Mouse (Mus musculus): ENCODE data around the gene Usp20. TPM values are rescaled to one million over a fixed set of nuclear protein-coding genes. Genes with fewer than 3 reads are reported as not detected.
A peak's percentile ranks its signal among the peaks of the same experiment; 100 is the strongest.

The Usp20 gene
- polyA plus RNA-seq, 1 experiment = 40.0 TPM

- Histone ChIP-seq H3K36me3 (ENCODE audit: control insufficient read depth, insufficient read depth, low read length) (no peaks in the 10 kb centered on the region; the same call in 1 of the 2 replicates), H3K4me3 (ENCODE audit: insufficient read depth, low read depth, low read length) (no peak overlapping the region), H3K4me1 (ENCODE audit: control insufficient read depth, insufficient read depth, low read length) (peaks cover 12% of the 10 kb centered on the region; the same call in 1 of the 2 replicates), H3K27ac (ENCODE audit: insufficient read depth, low read depth, low read length) (peak overlapping the region; percentile 15), H3K27me3 (replicated peaks; ENCODE audit: control insufficient read depth, insufficient read depth, low read length) (no peaks in the 10 kb centered on the region)
- peak; percentile 82 for TF ChIP-seq CTCF (conservative IDR thresholded peaks at IDR 0.05; ENCODE audit: insufficient read depth, insufficient read length, low read depth, low read length)
- TF ChIP-seq POLR2A (IDR thresholded peaks at IDR 0.05; ENCODE audit: low read depth, low read length) = no peak
- 34% methylated on average over 5 of the region's 5 CpGs for WGBS
- peak; percentile 70 for DNase-seq
Observed at GRCm38 (mm10) chr2:31024618-31025370, 42.7 kb downstream of the Usp20 start.

- Histone ChIP-seq H3K27me3 (replicated peaks; ENCODE audit: control insufficient read depth, insufficient read depth, low read length) (no peaks in the 10 kb centered on the region), H3K4me3 (ENCODE audit: insufficient read depth, low read depth, low read length) (no peak overlapping the region), H3K4me1 (ENCODE audit: control insufficient read depth, insufficient read depth, low read length) (peaks cover 12% of the 10 kb centered on the region; the same call in 1 of the 2 replicates), H3K27ac (ENCODE audit: insufficient read depth, low read depth, low read length) (peak overlapping the region; percentile 15), H3K36me3 (ENCODE audit: control insufficient read depth, insufficient read depth, low read length) (no peaks in the 10 kb centered on the region; the same call in 1 of the 2 replicates)
- DNase-seq = peak; percentile 75
- 34% methylated on average over 3 of the region's 3 CpGs for whole genome bisulfite sequencing
- TF ChIP-seq CTCF (conservative IDR thresholded peaks at IDR 0.05; ENCODE audit: insufficient read depth, insufficient read length, low read depth, low read length) = no peak
- no peak for TF ChIP-seq POLR2A (IDR thresholded peaks at IDR 0.05; ENCODE audit: low read depth, low read length)
Observed at GRCm38 (mm10) chr2:31025458-31025857, 43.4 kb downstream of the Usp20 start.

- TF ChIP-seq POLR2A (IDR thresholded peaks at IDR 0.05; ENCODE audit: low read depth, low read length) (no peak), CTCF (conservative IDR thresholded peaks at IDR 0.05; ENCODE audit: insufficient read depth, insufficient read length, low read depth, low read length) (no peak)
- no peak overlapping the region for H3K27ac ChIP-seq (ENCODE audit: insufficient read depth, low read depth, low read length)
- H3K4me3 ChIP-seq (ENCODE audit: insufficient read depth, low read depth, low read length) = no peak overlapping the region
- H3K4me1 ChIP-seq (ENCODE audit: control insufficient read depth, insufficient read depth, low read length) = peaks cover 12% of the 10 kb centered on the region; the same call in 1 of the 2 replicates
- no peak for DNase-seq
- 44% methylated on average over 8 of the region's 8 CpGs for WGBS
- H3K36me3 ChIP-seq (ENCODE audit: control insufficient read depth, insufficient read depth, low read length) = no peaks in the 10 kb centered on the region
- H3K27me3 ChIP-seq (replicated peaks; ENCODE audit: control insufficient read depth, insufficient read depth, low read length) = no peaks in the 10 kb centered on the region
Observed at GRCm38 (mm10) chr2:31026642-31027041, 44.6 kb downstream of the Usp20 start.

GRCm38 (mm10) chr2:31031972-31032371, 49.9 kb downstream of the Usp20 start:
- 62% methylated on average over 7 of the region's 7 CpGs for WGBS
- Histone ChIP-seq H3K27ac (ENCODE audit: insufficient read depth, low read depth, low read length) (0 out of 2 replicates have a peak overlapping the region, but pooled peaks have one; percentile 26), H3K27me3 (replicated peaks; ENCODE audit: control insufficient read depth, insufficient read depth, low read length) (no peaks in the 10 kb centered on the region), H3K4me1 (ENCODE audit: control insufficient read depth, insufficient read depth, low read length) (peaks cover 4% of the 10 kb centered on the region; the same call in 1 of the 2 replicates), H3K36me3 (ENCODE audit: control insufficient read depth, insufficient read depth, low read length) (no peaks in the 10 kb centered on the region), H3K4me3 (ENCODE audit: insufficient read depth, low read depth, low read length) (no peak overlapping the region)
- peak; percentile 55 for DNase-seq
- no peak for TF ChIP-seq CTCF (conservative IDR thresholded peaks at IDR 0.05; ENCODE audit: insufficient read depth, insufficient read length, low read depth, low read length)
- no peak for TF ChIP-seq POLR2A (IDR thresholded peaks at IDR 0.05; ENCODE audit: low read depth, low read length)

- H3K27ac ChIP-seq (ENCODE audit: insufficient read depth, low read depth, low read length) = no peak overlapping the region
- H3K36me3 ChIP-seq (ENCODE audit: control insufficient read depth, insufficient read depth, low read length) = no peaks in the 10 kb centered on the region; the same call in 1 of the 2 replicates
- 86% methylated on average over 6 of the region's 6 CpGs for WGBS
- TF ChIP-seq CTCF (conservative IDR thresholded peaks at IDR 0.05; ENCODE audit: insufficient read depth, insufficient read length, low read depth, low read length) (no peak), POLR2A (IDR thresholded peaks at IDR 0.05; ENCODE audit: low read depth, low read length) (no peak)
- H3K4me3 ChIP-seq (ENCODE audit: insufficient read depth, low read depth, low read length) = no peak overlapping the region
- peaks cover 4% of the 10 kb centered on the region; the same call in 1 of the 2 replicates for H3K4me1 ChIP-seq (ENCODE audit: control insufficient read depth, insufficient read depth, low read length)
- no peaks in the 10 kb centered on the region for H3K27me3 ChIP-seq (replicated peaks; ENCODE audit: control insufficient read depth, insufficient read depth, low read length)
- no peak for DNase-seq
Observed at GRCm38 (mm10) chr2:31036811-31037210, 54.7 kb downstream of the Usp20 start.

- DNase-seq = no peak
- TF ChIP-seq POLR2A (IDR thresholded peaks at IDR 0.05; ENCODE audit: low read depth, low read length) (no peak), CTCF (conservative IDR thresholded peaks at IDR 0.05; ENCODE audit: insufficient read depth, insufficient read length, low read depth, low read length) (0 out of 2 replicates have a peak, but pooled peaks have one; percentile 19)
- no peaks in the 10 kb centered on the region; the same call in 1 of the 2 replicates for H3K36me3 ChIP-seq (ENCODE audit: control insufficient read depth, insufficient read depth, low read length)
- H3K4me3 ChIP-seq (ENCODE audit: insufficient read depth, low read depth, low read length) = no peak overlapping the region
- H3K27ac ChIP-seq (ENCODE audit: insufficient read depth, low read depth, low read length) = no peak overlapping the region
- H3K4me1 ChIP-seq (ENCODE audit: control insufficient read depth, insufficient read depth, low read length) = peaks cover 6% of the 10 kb centered on the region; the same call in 1 of the 2 replicates
- no peaks in the 10 kb centered on the region for H3K27me3 ChIP-seq (replicated peaks; ENCODE audit: control insufficient read depth, insufficient read depth, low read length)
- 99% methylated on average over 3 of the region's 3 CpGs for WGBS
Observed at GRCm38 (mm10) chr2:31040043-31040442, 58.0 kb downstream of the Usp20 start.

- no peaks in the 10 kb centered on the region; the same call in 1 of the 2 replicates for H3K36me3 ChIP-seq (ENCODE audit: control insufficient read depth, insufficient read depth, low read length)
- 77% methylated on average over 3 of the region's 3 CpGs for WGBS
- H3K27ac ChIP-seq (ENCODE audit: insufficient read depth, low read depth, low read length) = no peak overlapping the region
- DNase-seq = no peak
- peaks cover 6% of the 10 kb centered on the region; the same call in 1 of the 2 replicates for H3K4me1 ChIP-seq (ENCODE audit: control insufficient read depth, insufficient read depth, low read length)
- no peak for TF ChIP-seq POLR2A (IDR thresholded peaks at IDR 0.05; ENCODE audit: low read depth, low read length)
- no peak for TF ChIP-seq CTCF (conservative IDR thresholded peaks at IDR 0.05; ENCODE audit: insufficient read depth, insufficient read length, low read depth, low read length)
- no peak overlapping the region for H3K4me3 ChIP-seq (ENCODE audit: insufficient read depth, low read depth, low read length)
- H3K27me3 ChIP-seq (replicated peaks; ENCODE audit: control insufficient read depth, insufficient read depth, low read length) = no peaks in the 10 kb centered on the region
Observed at GRCm38 (mm10) chr2:31040487-31040886, 58.4 kb downstream of the Usp20 start.

Data from kidney, adult 2 months (tissue).